Mouse (Mus musculus): ENCODE measurements around the gene Cep83.

The Cep83 gene

GRCm38 (mm10) chr10:94779319-94779718 lies 90.9 kb downstream of the Cep83 start:
- no peak for DNase-seq (ENCODE audit: low spot score)

GRCm38 (mm10) chr10:94780618-94781262 lies 92.3 kb downstream of the Cep83 start:
- no peak for DNase-seq (ENCODE audit: low spot score)

GRCm38 (mm10) chr10:94789205-94789604 lies 100.8 kb downstream of the Cep83 start:
- DNase-seq (ENCODE audit: low spot score) = no peak

GRCm38 (mm10) chr10:94793914-94794313 lies 105.5 kb downstream of the Cep83 start:
- DNase-seq (ENCODE audit: low spot score) = no peak

- no peak for DNase-seq (ENCODE audit: low spot score)
Observed at GRCm38 (mm10) chr10:94794666-94795244, 106.3 kb downstream of the Cep83 start.

GRCm38 (mm10) chr10:94798128-94798527 lies 109.7 kb downstream of the Cep83 start:
- no peak for DNase-seq (ENCODE audit: low spot score)

GRCm38 (mm10) chr10:94799485-94800239 lies 111.2 kb downstream of the Cep83 start:
- DNase-seq (ENCODE audit: low spot score) = no peak

- no peak for DNase-seq (ENCODE audit: low spot score)
Observed at GRCm38 (mm10) chr10:94800677-94801354, 112.4 kb downstream of the Cep83 start.

- no peak for DNase-seq (ENCODE audit: low spot score)
Observed at GRCm38 (mm10) chr10:94804029-94804908, 115.8 kb downstream of the Cep83 start.

GRCm38 (mm10) chr10:94804909-94805220 lies 116.4 kb downstream of the Cep83 start:
- DNase-seq (ENCODE audit: low spot score) = no peak

GRCm38 (mm10) chr10:94807323-94807722 lies 118.9 kb downstream of the Cep83 start:
- no peak for DNase-seq (ENCODE audit: low spot score)

- no peak for DNase-seq (ENCODE audit: low spot score)
Observed at GRCm38 (mm10) chr10:94808275-94808674, 119.8 kb downstream of the Cep83 start.

GRCm38 (mm10) chr10:94809946-94810472 lies 121.6 kb downstream of the Cep83 start:
- DNase-seq (ENCODE audit: low spot score) = no peak

- no peak for DNase-seq (ENCODE audit: low spot score)
Observed at GRCm38 (mm10) chr10:94811907-94812851, 123.7 kb downstream of the Cep83 start.

GRCm38 (mm10) chr10:94818127-94818526 lies 129.7 kb downstream of the Cep83 start:
- no peak for DNase-seq (ENCODE audit: low spot score)

GRCm38 (mm10) chr10:94818781-94819665 lies 130.6 kb downstream of the Cep83 start:
- DNase-seq (ENCODE audit: low spot score) = no peak

GRCm38 (mm10) chr10:94823971-94824760 lies 135.7 kb downstream of the Cep83 start:
- DNase-seq (ENCODE audit: low spot score) = no peak

- DNase-seq (ENCODE audit: low spot score) = no peak
Observed at GRCm38 (mm10) chr10:94825951-94826350, 137.5 kb downstream of the Cep83 start.

GRCm38 (mm10) chr10:94826436-94826835 lies 138.0 kb downstream of the Cep83 start:
- DNase-seq (ENCODE audit: low spot score) = no peak

Measured in spleen, adult 12 weeks (tissue).